Mouse (Mus musculus) gastrocnemius, postnatal 25 days (tissue): ENCODE measurements around the gene Tagln2. TPM values are rescaled to one million over a fixed set of nuclear protein-coding genes. Genes with fewer than 3 reads are reported as not detected.

Experiments used
- DNase-seq: peaks from one replicate; pipeline ENCODE4 v3.0.0; 2022
- total RNA-seq, 2 experiments: library from RNA; stranded (reverse); gene quantifications; 1 replicate in 1 of 2; 2 replicates in 1 of 2; pipeline ENCODE4 v1.2.3; 2021

Tagln2 gene
- total RNA-seq, 2 experiments from 2014 or later: 24.8 to 33.7 TPM

DNA sequence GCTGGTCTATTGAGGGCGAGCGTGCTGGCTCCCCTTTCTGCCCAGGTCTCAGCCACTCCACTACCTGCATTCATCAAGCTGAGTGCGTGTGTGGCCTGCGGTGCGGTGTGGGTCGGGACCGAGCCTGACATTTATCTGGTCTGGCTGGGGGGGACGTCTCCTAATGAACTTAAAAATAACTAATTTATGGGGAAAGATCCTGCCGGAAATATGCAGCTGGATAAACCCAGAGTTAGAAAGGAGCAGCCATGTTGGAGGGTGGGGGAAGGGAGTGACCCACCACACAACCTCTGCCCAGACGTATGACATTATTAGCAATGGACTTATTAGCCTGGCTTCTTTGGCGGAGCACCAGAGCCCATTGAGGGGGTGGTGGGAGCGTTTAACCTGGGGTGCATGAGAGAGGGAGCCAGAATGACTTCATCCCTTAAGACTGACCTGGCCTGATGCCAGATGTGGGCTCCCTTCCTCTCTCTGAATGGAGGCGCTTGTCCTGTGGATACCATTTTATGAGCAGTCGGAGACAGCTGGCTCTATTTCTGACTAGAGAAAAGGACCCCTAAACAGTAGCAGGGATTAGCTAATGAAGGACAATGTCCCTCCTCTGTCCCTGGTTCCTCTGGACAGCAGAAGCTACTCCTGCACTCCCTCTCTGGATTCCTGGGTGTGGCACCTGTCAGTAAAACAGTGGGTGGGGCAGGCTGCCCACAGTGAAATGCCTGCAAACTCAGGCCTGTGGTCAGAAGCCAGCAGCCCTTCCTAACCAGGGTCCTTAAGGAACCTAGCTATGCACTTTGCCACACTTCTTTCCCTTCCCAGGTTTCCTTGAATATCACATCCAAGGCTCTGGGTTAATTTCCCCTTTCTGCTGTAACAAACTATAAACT is 3.5 kb downstream of the Tagln2 start:
- DNase-seq: peak; percentile 29

DNA sequence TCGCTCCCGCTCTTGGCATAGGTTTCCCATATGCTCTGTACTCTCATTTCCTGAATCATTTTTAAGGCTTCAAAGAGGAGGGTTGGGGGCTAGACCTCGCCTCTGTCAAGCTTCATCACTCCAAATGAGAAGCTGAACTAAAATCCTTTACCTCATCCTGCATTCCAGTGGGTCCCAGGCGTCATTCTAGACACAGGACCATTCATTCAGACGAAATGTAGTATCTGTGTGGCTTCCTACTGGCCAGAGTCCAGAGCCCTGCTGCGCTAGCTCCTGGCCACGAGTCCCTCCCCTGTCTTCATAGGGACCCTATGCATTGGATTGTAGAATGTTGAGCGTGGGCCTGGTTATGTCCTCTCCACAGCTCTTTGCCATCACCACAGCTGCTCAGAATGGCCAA is 4.9 kb downstream of the Tagln2 start:
- no peak for DNase-seq

DNA sequence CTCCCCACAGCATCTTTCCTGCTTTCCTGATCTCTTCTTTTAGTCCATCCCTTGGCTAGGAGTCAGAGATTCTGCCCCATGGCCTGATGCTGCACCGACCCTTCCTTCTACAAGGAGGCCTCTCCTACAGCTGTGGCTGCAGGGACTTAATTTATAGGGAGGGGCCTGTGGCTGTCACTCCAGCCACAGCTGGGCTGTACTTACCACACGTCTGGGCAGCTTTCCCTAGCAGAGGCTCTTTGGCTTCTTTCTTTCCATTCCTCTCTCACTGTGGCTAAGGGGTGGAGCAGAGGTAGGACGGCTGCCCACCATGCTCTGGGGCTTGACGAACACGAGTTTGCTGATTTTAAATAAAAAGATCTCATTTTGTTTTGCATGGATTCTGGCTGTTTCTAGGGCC is 7.2 kb downstream of the Tagln2 start:
- no peak for DNase-seq

DNA sequence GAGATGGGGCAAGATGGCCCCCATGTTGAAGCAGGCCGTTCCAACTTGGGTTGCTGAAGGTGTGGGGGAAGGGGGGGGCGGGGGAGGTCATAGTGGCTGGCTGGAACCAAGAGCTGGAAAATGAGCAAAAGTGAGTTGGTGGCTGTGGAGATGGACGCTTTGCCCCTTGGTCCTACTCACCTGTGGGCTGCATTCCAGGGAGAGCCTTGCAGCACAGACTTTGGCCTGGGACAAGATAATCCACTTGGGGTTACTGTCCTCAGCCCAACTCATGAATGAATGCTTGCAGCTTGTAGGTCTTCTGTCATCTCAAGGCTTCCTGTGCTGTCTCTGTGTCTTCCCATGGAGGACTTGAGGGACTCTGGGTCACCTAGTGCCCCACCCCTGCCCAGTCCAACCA is 7.9 kb downstream of the Tagln2 start:
- no peak for DNase-seq

DNA sequence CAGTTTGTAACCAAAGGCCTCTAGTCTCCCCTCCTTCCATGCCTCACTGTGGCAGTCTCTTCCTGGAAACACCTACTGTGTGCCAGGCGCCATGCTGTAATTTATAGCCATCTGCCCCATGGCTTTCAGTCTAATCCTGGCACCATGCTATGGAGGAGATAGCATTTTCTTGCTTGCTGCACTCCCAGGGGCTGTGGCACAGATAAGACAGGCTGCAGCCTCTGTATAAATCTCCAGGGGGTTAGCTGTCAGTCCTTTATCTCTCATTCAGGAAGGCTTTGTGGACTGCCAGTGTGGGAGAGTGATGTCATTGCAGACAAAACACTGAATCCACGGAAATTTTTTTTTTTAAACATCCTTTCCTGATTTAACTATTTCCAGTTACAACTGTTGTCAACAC is 8.3 kb downstream of the Tagln2 start:
- DNase-seq: no peak

DNA sequence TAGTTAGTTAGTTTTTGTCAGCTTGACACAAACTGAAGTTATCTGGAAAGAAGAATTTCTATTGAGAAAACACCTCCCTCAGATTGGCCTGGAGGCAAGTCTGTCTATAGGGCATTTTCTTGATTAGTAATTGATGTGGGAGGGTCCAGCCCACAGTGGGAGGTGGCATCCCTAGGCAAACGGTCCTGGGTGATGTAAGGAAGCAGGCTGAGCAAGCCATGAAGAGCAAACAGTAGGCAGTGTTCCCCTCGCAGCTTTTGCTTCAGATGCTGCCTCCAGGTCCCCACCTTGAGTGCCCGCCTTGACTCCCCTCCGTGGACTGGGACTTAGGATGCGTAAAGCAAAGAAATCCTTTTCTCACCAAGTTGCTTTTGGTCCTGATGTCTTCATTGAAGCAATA is 9.4 kb downstream of the Tagln2 start:
- DNase-seq: no peak

DNA sequence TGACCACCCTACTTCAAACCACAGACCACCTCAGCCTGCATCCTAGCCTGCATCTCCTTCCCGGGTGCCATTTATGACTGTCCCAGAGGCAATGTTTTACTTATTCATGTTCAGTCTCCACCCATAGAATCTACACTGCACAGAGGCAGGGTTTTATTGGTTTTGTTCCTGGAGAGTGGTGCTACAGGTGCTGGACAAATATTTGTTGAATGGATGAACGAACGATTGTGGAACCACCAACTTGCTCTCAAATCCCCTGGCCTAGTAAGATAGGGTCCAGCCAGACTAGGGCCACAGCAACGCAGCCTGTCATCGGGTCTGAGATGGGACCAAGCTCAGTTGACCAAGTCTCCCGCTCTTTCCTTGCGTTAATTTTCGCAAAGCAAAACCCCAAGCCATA is 10.1 kb downstream of the Tagln2 start:
- DNase-seq: no peak

DNA sequence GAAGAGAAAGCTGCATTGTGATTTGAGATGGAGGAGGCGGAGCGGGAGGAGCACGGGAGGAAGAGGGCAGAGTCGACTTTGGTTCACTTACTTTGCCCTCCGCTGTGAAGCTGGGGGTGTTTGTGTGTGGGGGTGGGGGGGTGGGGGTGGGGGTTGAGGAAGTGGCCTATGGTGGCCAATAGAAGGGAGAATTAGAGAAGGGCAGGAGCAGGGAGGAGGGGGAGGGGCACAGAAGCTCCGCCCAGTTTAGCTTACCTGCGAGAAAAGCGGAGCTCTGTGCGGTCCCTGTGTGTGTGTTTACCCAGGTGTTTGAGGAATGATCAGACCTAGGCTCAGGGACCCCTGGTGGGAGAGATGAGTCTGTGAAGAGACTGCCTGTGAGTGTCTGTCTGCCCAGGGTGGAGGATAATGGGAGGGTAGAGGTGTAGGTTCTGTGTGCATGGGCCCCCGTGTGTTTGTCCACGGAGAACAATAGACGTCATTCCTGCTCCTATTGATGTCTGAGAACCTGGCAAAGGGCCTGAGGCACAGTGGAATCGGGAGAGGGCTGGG is 10.7 kb downstream of the Tagln2 start:
- no peak for DNase-seq

DNA sequence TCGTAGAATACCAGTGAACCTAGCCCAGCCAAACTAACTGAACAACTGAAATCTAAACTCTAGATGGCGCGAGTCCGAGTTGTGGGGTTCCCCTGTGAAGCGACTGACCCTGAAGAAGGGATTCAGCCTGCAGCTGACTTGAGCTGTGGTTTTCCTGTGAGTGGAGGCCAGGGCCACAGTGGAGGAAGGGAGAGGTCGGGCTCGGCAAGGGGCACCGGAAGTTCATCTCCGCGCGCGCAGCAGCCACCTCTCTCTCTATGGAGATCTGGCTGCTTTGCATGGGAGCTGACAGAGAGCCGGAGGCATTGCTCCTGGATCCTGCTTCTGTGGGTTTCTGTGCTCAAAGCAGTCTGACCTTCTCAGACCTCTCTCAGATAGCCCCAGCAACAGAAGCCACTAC is 13.1 kb downstream of the Tagln2 start:
- peak; percentile 61 for DNase-seq

DNA sequence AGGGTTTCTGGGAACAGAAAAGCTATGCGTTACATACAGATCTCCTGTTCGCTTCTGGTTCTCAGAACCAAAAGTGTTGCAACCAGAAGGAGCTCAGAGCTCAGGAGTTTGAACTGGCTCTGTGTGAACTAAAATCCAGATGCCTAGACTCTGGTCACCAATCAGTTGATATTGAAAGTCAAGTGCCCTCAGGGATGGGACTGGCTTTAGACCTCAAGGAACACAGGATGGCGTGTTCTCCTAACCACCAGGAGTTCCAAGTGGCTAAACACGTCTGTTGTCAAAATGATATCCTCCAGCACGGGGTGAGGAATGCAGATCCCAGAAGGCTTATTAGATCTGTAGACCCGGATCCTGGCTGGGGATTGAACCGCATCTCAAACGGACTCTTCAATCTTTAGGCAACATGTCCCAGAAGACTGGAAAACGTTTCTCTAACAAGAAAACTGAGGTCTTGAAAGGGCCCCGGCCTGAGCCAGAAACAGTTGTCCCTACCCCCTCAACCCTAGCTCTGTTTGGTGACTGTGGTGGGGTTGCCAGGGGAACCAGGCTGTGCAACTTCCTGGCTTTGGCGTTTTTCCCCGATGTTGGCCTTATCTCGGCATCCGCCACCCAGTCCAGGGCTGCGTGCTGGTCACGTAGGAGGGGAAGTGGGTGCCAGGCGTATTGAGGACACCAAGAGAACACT is 13.8 kb downstream of the Tagln2 start:
- peak; percentile 60 for DNase-seq

DNA sequence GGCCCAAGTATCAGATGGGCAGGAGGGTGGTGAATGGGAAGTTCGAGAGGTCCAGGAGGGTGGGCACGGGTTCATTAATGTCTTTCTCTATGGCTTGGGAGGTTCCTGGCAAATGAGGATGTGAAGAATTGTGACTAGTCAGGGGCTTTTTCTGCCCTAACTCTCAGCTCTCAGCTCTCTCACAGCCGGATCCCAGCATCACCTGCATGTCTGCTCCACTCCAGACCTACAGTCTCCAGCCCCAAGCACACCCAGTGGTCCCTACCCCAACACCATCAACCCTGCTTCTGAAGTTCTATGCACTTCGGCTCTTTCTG is 14.3 kb downstream of the Tagln2 start:
- no peak for DNase-seq

DNA sequence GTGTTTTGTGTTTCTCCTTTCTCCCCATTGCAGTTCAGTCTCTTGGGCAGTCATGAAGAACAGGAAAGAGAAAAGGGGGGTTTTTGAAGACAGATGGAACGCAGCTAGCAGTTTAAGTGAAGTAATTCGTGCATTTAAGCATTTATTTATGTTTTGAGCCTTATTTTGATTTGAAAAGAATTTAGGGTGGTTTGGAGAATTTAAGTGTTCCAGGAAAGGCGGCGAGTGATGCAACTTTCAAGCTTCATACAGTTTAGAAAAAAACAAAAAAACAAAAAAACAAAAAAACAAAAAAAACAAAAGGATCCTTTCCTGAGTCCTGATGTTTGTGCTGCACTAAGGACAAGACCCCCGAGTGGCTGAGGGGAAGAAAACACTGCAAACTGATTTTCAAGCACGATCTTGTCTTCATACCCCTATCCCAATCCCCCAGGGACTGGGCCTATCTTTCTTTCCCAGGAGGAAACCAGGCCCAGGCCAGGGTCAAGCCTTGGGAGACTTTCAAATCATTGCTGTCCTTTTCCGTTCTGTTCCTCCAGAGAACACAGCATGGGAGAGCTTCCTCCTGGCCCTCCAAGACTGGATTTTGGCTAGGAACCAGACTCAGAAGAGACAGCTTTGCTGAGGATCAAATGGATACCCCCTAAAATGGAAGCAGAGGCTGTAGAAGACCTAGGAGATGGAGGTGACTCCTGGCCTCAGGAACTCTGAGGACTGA is 14.9 kb downstream of the Tagln2 start:
- no peak for DNase-seq

DNA sequence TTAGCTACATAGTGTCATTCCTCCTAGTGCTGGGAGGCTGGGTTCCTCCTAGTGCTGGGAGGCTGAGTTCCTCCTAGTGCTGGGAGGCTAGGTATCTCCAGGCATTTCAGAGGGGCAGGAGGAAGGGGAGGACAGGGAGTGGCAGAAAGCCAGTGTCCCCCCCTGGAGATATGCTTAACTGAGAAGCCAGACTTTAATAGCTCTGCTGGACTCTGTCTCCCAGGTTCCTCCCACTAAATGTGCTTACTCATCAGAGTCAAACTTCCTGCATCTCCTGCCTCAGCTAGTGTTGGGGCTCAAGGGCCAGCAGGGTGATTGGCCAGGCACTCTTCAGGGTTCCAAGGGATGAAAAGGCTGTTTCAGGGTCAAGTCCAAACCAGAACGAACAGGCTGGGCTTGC is 15.5 kb downstream of the Tagln2 start:
- no peak for DNase-seq

DNA sequence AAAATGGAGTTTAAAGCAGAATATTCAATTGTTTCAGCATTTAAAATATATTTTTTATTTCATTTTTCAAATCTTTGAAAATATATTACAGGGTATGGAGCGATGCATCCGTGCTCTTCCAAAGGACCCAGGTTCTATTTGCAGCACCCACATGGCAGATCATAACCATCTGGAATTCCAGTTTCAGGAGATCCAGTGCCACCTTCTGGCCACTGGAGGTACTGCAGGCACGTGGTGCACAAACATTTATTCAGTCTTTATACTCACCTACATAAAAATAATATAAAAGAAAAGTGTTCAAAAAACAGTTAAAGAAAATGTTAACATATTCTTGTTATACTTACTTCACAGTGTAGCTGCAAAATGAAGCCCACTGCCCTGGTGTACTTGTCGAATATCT is 18.2 kb downstream of the Tagln2 start:
- DNase-seq: no peak

DNA sequence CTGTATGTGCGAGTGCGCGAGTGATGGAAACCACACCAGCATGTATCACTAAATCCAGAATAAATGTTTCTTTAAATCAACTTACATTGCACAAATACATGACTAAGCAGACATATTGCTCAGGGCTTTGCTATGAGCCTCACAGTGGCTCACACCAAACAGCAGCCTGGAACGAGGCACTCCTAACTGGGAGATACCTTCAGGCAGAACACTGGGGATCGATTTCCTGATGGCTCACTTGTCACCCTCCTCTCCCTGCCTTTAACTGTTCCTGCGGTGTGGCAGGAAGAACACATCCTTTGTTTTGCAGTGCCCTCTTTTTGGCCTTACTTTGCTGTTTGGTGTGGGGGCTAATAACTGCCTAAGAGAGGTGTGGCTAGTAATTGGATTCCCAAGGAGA is 19.8 kb downstream of the Tagln2 start:
- no peak for DNase-seq

DNA sequence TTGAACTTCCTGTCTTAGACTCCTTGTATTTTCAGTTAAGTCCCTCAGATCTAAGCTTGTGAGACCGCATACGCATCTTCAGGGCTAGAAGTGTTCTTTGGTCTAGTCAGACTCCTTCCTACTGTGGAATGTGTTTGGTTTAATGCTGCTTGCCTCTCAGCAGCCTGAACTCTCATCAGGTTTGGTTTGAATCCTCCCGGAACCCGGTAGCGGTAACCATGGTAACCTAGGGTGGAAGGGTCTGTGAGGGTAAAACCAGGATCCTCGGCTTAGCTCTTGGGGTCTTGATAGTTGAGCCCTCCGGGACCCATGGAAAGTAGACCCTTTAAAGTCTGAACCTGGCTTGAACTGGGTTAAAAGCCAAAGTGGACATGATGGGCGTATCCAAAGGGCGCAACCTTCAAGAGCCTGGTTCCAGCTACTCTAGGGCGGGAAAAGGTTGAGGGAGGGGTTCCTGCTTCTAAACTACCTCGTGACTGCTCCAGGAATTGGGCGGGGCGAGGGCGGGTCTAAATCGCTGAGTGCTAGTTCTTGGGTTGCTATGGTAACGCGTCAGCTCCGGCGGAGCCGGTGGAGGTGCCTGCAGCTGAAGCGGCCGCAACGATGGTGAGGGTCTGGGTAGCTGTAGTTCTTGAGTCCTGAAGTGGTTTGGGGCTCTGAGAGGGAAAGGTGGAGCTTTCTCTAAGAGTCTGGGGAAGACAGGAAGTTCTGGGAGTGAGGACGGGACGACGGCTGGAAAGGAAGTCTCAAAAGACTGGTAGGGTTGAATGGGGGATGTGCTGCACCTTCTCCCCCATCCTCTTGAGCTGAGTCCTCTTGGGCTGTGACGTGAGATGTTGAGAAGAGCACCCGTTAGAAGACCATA is 21.0 kb downstream of the Tagln2 start, which contains the start of gene Cfap45:
Gene Cfap45 (plus strand): TSS at position 226 of the 865 bp plus-strand sequence.
- DNase-seq: peak; percentile 83

DNA sequence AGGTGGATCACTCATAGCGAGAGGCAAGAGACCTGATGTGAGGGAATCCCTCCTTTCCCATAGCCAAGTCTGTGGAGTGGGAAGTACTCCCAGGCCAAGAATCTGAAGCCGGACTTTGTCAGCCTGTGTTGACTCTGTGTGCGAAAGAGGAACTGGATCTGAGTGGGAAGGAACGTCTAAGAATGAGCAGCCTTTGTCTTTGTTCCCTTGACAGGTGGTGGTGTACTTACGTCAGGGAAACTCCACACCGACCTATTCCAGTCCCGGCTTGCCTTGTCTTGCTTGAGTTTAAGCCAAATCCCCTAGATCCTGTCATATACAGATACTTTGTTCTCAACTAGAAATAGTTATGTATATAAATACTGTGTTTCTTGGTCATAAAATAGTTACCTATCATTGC is 22.7 kb downstream of the Tagln2 start:
- DNase-seq: no peak

DNA sequence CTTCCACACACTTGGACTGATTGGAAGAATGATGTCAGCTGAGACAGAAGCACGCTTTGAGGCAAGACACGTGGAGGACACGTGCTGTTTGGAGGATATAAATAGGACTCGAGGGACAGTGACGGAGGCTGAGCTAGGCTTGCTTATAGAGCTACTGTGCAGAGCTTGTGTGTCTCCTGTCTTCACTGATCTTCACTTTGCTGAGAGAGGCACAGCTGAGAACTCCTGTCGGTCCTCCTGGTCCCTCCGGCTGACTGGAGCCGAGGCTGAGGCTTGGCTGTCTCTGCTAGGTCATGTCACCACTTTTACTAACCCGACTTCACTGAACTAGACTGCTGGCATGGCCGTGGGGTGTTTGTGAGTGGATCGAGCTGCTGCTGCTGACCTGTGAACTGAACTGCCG is 23.9 kb downstream of the Tagln2 start:
- DNase-seq: no peak

DNA sequence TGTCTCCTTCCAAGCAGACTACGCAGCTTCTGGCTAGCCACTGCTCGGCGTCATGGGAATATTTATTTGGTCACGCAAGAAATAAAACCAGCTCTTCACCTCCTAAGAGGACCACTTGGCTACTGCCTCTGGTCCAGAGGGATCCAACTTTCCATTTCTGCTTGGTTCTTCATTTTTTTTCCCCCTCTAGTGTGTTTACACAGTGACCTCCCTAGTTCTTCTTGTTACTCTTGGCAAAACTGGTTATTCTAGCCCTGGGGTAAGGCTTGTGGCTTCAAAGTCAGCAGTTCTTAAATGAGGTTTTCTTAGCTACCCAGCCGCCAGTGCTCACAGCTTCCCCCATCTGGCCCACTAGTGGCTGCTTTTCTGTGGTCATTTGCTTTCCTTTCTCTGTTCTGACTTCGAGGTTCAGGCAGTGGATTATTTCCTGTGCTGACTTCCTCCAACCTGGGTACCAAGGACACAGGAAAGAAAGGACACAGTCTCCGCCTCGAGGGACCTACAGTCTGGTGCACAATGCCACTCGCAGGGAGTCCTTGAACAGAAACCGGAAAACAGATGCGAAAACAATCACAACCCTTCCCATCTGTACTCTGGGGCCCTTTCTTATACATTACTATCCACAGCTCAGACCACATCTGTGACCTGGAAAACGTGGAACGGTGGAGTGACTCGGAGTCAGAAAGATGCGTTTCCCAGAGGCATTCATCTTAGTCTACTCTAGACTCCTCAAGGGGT is 25.3 kb downstream of the Tagln2 start:
- DNase-seq: peak; percentile 51

DNA sequence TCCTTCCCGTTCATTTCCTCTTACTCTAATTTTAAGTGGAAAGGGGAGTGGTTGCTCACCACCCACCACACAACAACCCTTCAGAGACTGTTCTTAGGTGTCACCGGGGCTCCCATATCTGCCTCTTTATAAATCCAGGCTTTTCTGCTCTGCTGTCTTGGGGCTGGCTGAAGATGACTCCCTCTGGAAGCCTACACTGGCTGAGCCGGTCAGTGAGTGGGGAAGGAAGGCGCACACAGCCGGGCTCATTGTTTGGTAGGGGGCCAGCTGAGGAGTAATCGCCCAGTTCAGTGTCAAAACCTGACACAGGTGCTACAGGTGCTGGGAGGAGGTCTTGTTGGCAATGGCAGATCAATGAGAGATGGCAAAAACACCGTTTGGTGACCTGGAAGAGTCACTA is 26.1 kb downstream of the Tagln2 start:
- DNase-seq: no peak
